Mouse (Mus musculus): ENCODE measurements around the gene Ercc5. TPM values are rescaled to one million over a fixed set of nuclear protein-coding genes. Genes with fewer than 3 reads are reported as not detected.

Gene Ercc5
- polyA plus RNA-seq, 1 experiment from 2014 or later = 8.7 TPM

GRCm38 (mm10) chr1:44229044-44229443 lies 81.5 kb downstream of the Ercc5 start:
- Histone ChIP-seq H3K36me3 (ENCODE audit: control insufficient read depth, insufficient read depth) (no peaks in the 10 kb centered on the region), H3K4me2 (replicated peaks; ENCODE audit: low read depth) (no peak overlapping the region), H3K9ac (ENCODE audit: low read depth, low read length) (no peak overlapping the region), H3K27ac (ENCODE audit: low read depth, low read length) (no peak overlapping the region), H3K27me3 (replicated peaks; ENCODE audit: control insufficient read depth, insufficient read depth, low read length) (no peaks in the 10 kb centered on the region), H3K4me3 (ENCODE audit: low read depth, low read length) (no peak overlapping the region), H3K9me3 (ENCODE audit: control insufficient read depth) (no peaks in the 10 kb centered on the region), H3K4me1 (replicated peaks; ENCODE audit: control insufficient read depth, insufficient read depth, low read length) (no peaks in the 10 kb centered on the region)
- no peak for ATAC-seq
- peak; percentile 81 for TF ChIP-seq CTCF (IDR thresholded peaks at IDR 0.05; ENCODE audit: low read depth)
- 41% methylated on average over 2 of the region's 2 CpGs for WGBS

Other genes starting within 250 kb of the Ercc5 start
- gene Tpp2, start 214.1 kb upstream of the Ercc5 start, polyA plus RNA-seq (2015; fragmentation: Nextera tagmentation; extraction: Ambion mirVana) = 18.8 and 20.5 TPM in 2 replicates
- 0.16 and 0.31 TPM in 2 replicates for gene Mettl21c, start 127.7 kb upstream of the Ercc5 start, polyA plus RNA-seq (2015; fragmentation: Nextera tagmentation; extraction: Ambion mirVana)
- gene Gm8251, start 85.8 kb upstream of the Ercc5 start, polyA plus RNA-seq (2015; fragmentation: Nextera tagmentation; extraction: Ambion mirVana) = 0.03 TPM in 1 of 2 replicates, not detected in the other
- 37.0 and 39.0 TPM in 2 replicates for gene Tex30, start 45.3 kb upstream of the Ercc5 start, polyA plus RNA-seq (2015; fragmentation: Nextera tagmentation; extraction: Ambion mirVana)
- gene Kdelc1, start 28.9 kb upstream of the Ercc5 start, polyA plus RNA-seq (2015; fragmentation: Nextera tagmentation; extraction: Ambion mirVana) = 13.2 and 14.7 TPM in 2 replicates
- gene Bivm, start 28.8 kb upstream of the Ercc5 start, polyA plus RNA-seq (2015; fragmentation: Nextera tagmentation; extraction: Ambion mirVana) = 7.4 and 7.6 TPM in 2 replicates
- not detected in 2 replicates for gene Mettl21e, start 71.2 kb downstream of the Ercc5 start, polyA plus RNA-seq (2015; fragmentation: Nextera tagmentation; extraction: Ambion mirVana)

All from intestine, postnatal 0 days (tissue).